Mouse (Mus musculus): Measurements from ENCODE around the gene Foxn3. TPM values are rescaled to one million over a fixed set of nuclear protein-coding genes. Genes with fewer than 3 reads are reported as not detected.

Gene Foxn3
- total RNA-seq, 2 experiments from 2014 or later = 87.6 to 113 TPM

DNA sequence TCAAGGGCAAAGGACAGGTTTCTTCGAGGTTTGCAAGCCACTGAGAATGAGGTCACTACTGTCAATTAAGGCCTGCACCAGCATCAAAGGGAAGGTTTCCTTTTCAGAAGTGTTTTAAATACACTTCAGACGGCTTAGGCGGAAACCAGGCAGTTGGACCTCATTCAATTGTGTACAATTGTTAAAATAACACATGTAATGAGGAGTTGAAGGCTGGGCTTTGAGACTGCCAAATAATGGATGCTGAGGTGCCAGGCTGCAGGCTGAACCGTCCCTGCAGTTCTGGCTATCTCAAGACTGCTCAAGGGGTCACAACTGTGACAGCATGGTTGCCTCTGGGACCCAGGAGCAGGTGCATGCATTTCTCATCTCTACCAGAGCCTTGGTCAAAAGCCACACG, 89.2 kb downstream of the Foxn3 start:
- ATAC-seq (replicated peaks; ENCODE audit: low FRiP score, poor library complexity, severe bottlenecking) = no peak

DNA sequence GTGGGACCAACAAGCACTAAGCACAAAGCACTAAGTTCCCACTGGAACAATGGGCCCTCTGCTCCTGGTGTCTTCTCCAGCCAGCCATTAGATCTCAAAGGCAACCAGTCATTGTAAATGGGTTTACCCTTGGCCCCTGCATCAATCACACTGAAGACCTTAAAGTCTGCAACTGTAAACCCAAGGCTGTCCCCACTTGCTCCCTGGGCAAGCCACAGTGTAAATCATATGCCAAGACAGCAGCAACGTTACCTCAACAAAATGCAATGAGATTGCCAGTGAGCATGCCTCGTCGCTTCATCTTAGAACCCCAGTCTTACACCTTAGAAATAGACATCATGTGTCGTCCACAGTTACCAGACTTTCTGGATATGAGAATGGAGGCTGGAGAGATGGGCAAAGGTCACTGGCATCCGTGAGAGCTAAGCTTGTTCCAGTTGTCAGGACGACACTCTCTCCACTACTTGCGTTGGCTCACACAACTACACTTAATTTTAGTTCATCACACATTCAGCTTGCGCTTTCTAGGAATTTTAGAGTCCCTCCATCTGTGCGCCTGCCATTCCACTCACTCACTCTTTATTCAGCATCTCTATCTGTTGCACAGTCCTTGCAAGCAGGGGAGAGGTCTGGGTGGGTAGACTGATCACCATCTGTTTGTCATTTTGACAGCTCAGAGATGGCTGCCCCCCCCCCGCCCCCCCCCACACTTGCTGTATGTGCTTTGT, 89.8 kb downstream of the Foxn3 start:
- ATAC-seq (replicated peaks; ENCODE audit: low FRiP score, poor library complexity, severe bottlenecking) = no peak

DNA sequence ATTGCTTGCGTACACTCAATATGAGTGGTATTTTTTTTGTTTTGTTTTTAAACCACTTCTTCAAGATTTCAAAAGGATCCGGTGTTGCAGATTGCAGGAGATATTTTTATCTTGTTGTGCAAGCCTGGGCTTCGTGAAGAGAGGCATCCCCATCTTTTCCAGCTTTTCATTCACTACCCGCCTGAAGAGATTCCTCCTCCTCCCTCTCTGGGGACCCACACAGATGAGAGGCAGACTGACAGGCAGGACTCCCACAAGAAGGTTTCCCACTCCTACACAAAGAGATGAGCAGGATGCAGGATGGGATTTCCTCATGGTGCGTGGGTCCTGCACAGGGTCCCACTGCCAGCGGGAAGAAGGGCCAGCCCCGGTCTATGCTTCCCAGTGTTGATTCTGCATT, 92.0 kb downstream of the Foxn3 start:
- no peak for ATAC-seq (replicated peaks; ENCODE audit: low FRiP score, poor library complexity, severe bottlenecking)

DNA sequence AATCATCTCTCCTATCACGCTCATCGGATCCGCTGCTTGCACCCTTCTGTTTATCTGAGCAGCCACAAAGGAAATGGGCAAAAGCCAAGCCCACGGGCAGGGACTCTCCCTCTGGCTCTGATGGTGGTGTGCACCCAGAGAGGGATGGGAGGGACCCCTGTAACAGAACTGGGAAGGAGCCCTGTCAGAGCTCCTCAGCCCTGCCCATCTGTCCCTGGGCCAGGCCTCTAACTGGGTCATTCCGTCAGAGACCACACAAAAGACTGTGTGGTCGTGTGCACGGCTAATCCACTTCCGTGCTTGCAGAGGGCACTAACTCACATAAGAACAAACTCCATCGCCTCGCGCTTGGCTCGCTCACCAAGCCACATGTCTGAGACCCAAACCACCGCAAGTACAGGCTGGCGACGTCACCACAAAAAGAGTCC, 95.5 kb downstream of the Foxn3 start:
- 0 out of 2 replicates have a peak, but pooled peaks have one; percentile 34 for ATAC-seq (replicated peaks; ENCODE audit: low FRiP score, poor library complexity, severe bottlenecking)

DNA sequence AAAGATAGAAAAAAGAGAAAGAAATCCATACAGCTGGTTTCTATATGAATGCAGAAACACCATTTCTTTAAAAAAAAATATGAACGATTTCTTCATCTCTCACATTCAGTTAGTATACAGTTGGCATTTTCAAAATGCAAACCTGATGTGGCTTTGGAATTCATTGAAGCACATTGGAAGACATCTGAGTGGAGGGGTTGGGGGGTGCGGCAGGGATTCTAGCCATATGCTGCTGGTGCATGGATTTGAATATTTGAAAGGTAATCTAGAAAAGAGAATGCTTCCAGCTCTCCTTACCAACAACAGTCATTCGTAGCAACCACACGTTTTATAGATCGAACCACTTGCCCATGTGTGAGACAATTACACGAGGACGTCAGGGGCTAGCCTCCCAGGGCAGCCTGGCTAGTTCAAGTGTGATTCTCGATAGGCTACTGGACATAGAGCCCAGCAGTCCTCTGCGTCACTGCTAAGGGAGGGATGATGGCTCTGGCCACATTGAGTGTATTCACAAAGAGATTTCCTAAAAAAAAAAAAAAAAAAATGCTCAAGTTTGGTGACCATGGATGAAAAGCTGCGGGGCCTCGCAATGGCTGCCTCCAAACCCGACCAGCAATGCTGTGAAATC, 96.0 kb downstream of the Foxn3 start:
- ATAC-seq (replicated peaks; ENCODE audit: low FRiP score, poor library complexity, severe bottlenecking) = no peak

DNA sequence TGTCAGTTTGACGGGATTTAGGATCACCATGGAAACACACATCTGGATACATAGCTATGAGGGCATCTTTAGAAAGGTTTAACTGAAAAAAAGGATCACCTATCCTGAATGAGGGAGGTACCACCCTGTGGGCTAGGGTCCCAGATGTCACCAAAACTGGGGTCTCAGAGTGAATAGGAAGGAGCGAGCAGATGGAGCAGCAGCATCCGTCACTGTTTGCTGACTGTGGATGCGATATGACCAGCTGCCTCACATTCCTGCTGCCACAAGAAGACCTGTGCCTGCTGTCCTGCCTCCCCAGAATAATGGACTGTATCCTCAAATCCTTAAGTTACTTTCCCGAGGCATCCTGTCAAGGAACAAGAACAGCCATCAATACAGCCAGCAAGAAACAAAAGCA, 97.0 kb downstream of the Foxn3 start:
- ATAC-seq (replicated peaks; ENCODE audit: low FRiP score, poor library complexity, severe bottlenecking) = no peak

DNA sequence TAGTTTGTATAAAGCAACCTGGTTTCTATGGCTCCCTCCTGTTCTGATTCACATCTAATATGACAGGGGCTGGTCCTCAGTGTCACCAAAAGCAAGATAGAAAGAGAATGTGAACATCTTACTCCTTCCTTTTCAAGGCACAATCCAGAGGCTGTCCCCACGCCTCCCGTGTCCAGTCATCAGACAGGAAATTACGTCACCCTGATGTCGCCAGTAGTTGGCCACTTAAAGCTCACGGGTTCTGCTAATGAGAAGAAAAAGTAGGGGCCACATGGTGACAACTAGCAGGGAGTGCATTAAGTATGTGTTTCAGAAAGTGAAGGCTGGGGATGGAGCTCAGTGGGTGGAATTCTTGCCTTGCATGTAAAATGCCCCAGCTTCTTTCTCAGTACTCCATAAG, 99.1 kb downstream of the Foxn3 start:
- ATAC-seq (replicated peaks; ENCODE audit: low FRiP score, poor library complexity, severe bottlenecking) = no peak

DNA sequence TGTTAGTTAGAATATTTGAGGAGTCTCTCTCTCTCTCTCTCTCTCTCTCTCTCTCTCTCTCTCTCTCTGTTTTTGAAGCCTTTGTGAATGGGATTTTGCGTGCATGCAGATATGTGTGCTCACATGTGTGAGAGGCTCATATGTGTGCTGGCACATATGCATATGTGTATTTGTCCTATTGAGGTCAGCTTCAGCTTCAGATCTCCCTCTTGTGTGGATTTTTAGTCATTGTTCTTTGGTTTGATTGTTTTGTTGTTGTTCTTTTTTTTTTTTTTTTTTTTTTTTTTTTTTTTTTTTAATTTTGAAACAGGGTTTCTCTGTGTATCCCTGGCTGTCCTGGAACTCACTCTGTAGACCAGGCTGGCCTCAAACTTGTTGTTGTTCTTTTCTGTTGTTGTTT, 100.5 kb downstream of the Foxn3 start:
- ATAC-seq (replicated peaks; ENCODE audit: low FRiP score, poor library complexity, severe bottlenecking) = no peak

DNA sequence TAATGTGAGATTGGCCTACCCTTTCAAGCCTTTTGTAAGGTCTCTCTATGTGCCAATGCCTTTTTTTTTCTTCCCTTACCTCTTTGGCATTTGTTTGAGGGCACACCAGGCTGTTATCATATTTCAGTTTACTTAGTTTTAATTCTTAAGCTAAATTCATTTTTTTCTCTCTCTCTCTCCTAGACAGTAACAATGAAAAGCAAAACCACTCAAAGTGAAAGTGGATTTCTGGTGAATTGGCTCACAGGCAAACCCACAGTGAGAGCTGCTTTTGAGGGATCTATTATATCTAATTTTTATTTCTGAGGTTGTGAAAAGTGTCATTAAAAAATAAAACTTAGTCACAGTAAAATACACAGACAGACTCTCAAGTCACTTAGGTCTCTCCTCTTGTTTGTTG, 101.1 kb downstream of the Foxn3 start:
- no peak for ATAC-seq (replicated peaks; ENCODE audit: low FRiP score, poor library complexity, severe bottlenecking)

DNA sequence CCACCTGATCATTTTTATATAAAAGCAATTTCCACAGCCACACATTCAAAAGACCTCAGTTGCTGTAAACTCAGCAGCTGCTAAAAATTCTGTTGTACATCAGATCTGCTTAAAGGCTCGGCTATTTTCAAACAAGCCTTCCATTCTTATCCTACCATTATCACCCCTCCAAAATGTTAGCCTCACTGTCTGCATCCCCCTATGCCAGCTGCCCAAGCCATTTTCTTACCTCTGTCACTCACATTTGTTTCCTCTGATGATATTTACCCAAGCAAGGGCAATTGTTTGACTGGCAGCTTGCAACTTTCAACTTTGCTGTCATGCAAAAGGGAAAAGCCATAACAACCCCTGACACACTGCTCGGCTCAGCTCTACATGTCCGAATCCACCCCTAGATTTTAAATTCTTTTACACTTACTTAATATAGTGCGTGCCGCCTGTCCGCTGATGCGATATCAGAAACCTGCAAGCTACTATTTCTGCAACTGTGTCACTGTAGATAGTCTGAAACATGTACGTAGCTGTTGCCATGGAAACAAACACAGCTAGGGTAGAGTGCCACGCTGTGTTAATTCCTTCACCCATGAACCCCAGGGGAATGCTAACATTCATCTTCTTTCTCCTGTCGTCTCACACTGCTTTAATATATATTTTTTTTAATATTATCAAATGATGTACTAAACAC, 105.7 kb downstream of the Foxn3 start:
- ATAC-seq (replicated peaks; ENCODE audit: low FRiP score, poor library complexity, severe bottlenecking) = peak; percentile 88

DNA sequence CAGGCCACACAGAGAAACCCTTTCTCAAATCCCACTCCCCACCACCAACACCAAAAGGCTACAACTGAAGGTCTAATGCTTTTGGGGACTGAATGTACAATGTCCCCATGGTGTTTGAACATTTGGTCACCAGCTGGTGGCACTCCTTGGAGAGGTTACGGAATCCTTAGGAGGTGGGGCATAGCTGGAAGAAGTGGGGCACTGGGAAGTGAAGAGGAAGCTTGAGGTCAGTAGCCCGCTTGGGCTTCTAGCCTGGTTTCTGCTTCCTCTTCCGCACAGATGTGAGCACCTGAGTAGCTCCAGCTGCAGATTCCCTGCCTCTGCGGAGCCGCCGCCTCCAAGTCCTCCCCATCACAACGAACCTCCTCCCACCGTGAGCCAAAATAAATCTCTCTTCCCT, 107.8 kb downstream of the Foxn3 start:
- ATAC-seq (replicated peaks; ENCODE audit: low FRiP score, poor library complexity, severe bottlenecking) = no peak

DNA sequence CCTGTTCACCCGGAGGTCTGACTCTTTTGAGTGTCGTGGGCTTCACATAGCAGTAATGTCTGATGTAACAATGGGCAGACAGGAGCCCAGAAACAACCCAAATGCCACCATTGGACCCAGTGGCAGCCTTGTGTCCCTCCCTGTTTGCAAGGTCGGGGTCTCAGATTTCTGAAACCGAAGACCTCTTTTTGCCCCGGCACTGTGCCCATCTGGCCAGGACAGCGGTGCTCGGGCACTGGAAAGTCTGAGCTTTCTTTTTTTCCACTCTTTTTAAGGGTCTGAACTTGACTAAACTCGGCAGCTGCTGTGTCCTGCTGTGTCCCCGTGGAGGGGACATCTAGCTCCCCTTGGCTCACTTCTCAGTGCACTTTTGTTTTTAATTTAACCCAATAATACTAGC, 109.0 kb downstream of the Foxn3 start:
- ATAC-seq (replicated peaks; ENCODE audit: low FRiP score, poor library complexity, severe bottlenecking) = no peak

DNA sequence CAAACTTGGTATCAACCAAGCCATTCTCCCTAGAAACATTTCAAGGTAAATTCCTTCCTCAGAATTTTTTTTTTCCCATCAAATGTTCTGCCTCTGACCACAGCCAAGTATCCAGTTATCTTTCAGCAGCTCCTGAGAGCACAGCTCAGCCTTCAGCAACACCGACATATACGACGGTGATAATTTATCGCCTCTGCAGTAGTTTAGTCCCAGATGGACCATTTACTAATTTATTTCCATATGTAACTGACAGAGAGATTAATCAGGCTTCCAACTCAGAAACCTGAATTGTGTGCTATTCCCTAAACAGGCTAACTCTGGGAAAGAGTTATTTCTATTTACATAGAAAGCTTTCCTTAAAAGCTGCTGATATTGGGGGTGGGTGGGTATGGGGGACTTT, 109.6 kb downstream of the Foxn3 start:
- no peak for ATAC-seq (replicated peaks; ENCODE audit: low FRiP score, poor library complexity, severe bottlenecking)

DNA sequence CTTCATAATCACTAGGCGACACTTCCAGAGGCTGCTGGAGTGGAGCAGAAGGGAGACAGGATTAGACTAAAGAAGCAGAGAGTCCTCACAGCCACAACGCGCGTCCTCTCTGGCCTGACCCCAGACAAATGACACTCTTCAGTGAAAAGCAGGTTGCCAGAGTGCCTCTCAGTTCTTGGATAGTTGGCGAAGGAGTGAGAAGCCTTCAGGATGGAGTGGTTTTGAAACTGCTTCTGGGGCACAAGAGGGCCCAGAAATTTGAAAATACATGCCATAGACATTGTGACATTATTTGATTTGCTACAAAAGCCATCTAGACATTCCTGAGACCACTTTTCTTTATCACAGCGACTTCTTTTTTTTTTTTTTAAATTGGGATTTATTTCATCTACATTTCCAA, 113.3 kb downstream of the Foxn3 start:
- ATAC-seq (replicated peaks; ENCODE audit: low FRiP score, poor library complexity, severe bottlenecking) = no peak

DNA sequence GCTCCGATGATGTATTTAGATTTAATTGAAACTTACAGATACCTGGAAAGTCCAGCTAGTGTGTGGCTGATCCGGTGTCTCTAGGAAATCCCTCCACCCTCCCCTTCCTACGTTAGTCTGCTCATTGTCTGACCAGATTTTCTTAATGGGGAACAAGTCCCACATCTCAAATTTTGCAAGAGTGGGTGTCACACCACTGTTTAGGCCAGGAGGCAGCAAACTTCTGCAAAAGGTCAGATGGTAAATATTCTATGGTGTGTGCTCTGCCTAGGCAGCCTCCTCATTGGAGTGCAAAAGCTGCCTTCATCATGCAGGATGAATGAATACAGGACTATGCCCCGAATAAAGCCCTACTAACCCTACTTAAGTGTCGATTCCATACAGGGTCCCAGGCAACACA, 115.6 kb downstream of the Foxn3 start:
- no peak for ATAC-seq (replicated peaks; ENCODE audit: low FRiP score, poor library complexity, severe bottlenecking)

DNA sequence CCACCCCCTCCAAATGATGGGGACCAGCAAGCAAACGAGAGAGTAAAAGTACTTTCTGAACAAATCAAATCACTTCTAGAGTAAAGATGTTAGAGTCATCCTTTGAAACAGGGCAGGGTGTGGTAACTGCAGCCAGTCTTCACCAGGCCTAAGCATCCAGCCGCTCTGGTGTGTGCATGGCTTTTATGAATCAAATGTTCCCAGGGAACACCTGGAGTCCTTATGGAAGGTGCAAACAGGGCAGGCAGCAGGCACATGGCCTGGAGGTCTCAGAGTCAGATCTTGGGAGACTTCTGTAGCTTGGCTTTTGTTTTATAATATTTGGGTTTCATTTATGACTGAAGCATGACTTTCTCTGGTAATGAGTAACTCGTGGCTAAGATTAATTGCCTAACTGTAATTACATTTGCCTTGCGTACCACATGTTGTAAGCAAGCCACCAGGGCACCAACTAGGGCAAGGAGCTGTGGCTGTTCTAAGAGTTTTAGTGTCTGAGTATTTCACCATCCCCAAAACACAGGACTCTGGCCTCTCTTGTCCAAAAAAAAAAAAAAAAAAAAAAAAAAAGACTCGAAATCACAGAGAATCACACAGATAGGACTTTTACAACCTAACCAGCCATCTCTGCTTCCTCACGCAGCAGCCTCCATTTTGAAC, 118.2 kb downstream of the Foxn3 start:
- no peak for ATAC-seq (replicated peaks; ENCODE audit: low FRiP score, poor library complexity, severe bottlenecking)

DNA sequence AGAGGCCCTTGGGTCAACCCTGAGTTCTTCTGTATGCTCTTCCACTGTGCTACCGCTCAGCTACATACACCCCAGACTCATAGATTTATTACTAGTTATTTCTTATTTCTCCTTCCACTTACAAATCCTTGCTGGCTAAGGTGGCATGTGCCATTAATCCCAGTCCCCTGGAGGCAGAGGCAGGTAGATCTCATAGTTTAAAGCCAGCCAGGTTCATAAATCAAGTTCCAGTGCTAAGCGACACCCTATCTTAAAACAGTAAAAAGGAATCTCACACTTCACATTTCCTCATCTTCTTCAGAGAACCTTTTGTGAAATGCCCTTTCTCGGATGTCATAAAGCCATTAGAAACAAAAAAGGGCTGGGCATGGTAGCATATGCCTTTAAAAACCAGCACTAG, 120.6 kb downstream of the Foxn3 start:
- no peak for ATAC-seq (replicated peaks; ENCODE audit: low FRiP score, poor library complexity, severe bottlenecking)

DNA sequence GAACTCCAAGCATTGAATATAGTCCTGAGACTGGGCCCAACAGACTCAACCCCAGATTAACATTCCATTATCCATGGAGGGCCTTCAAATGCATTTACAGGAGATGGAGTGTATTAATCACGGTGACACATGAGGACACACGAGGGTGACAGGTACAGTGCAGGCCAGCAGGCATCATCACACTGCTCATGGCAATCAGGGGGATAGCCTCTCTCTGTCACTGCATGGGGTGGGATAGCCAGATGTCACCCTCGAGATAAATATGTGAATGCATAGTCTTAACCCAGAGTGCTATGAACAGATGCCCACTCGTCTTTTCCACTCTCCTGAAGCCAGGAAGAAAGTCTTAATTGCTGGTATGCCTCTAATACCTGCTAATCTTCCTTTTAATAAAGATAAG, 122.4 kb downstream of the Foxn3 start:
- ATAC-seq (replicated peaks; ENCODE audit: low FRiP score, poor library complexity, severe bottlenecking) = no peak

DNA sequence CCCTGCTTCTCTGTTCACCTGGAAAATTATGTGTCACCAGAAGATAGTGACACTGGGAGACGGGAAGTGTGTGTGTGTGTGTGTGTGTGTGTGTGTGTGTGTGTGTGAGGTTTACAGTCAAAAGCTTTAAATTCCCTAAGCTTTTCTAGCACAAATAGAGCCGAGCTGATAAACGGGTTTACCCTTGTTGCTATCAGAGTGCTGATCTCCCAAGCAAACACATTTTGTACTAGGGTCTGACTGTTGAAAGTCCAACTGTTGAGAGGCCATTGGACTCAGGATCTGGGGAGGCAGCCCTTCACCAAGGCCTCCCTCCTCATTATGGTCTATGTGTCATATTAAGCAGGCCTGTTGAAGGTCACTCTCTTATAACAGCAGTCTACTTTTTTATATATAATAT, 123.4 kb downstream of the Foxn3 start:
- no peak for ATAC-seq (replicated peaks; ENCODE audit: low FRiP score, poor library complexity, severe bottlenecking)

DNA sequence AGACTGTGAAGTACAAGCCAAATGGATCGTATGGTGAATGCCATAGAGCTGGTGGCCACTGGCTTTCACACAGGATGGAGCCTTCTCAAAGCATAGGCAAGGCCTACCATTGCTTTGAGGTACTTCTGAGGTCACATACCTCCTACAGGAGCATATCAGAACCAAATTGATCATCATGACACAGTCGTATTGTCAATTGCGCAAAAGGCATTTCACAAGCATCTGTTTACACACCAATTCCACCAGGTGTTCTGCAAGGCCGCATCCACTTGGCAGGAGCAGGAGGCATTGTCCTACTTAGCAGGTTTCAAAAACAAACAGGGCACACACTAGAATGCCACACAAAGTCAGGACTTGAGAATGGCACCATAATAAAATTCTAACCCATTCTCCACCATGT, 128.2 kb downstream of the Foxn3 start:
- no peak for ATAC-seq (replicated peaks; ENCODE audit: low FRiP score, poor library complexity, severe bottlenecking)

DNA sequence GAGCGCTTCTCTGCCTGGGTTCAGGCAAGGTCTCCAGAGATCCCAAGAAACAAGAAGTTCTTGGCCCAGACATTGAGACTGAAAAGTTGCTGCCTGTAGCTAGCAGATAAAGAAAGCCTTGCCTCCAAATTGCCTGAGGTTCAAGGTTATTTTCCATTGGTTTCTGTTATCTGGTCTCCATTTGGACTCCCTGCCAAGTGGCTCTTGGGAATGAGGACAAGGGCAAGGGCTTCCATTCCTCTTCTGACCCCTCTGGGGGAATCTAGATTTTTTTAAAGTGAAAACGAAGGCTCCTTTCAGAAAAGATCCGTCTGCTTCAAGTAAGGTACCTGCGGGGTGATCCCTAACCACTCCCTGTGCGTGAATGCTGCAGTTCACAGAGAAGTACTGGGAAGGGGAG, 130.0 kb downstream of the Foxn3 start:
- ATAC-seq (replicated peaks; ENCODE audit: low FRiP score, poor library complexity, severe bottlenecking) = no peak

Measured in erythroblast, adult 5-6 weeks (primary cell).